Mouse (Mus musculus): ENCODE data around the gene Ppp2r5e.

DNA sequence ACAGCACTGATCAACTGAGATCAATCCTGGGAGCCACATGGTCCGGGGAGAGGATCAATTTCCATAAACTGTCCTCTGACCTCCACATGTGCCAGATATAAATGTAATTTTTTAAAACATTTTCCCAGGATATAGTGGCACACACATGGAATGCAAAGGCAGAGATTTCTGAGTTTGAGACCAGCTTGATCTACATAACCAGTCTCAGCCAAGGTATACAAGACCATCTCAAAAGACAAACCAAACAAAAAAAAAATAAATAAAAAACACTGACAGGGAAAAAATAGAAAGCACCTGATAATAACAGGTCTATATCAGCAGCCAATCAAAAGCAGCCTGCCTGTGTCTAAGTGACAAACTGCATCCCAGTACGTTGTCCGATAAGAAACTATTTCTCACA is 48.9 kb downstream of the Ppp2r5e start:
- TF ChIP-seq GATA1 (IDR thresholded peaks at IDR 0.05; ENCODE audit: borderline replicate concordance, low read length), result no peak
- TF ChIP-seq FLI1 (IDR thresholded peaks at IDR 0.05; ENCODE audit: low read length), result no peak
